Mouse (Mus musculus) thymus, adult 2 months (tissue): ENCODE measurements around the gene Eno1.

ENCODE experiments used
- CTCF ChIP-seq: fragments of 200-500 bp; IDR thresholded peaks from 2 replicates; pipeline ENCODE4 v1.5.1; 2012; ENCODE audit warnings: mild to moderate bottlenecking, control low read depth, low read length, moderate library complexity, borderline replicate concordance; ENCODE audit not compliant: control insufficient read depth, poor library complexity, insufficient read depth; ENCODE audit errors: extremely low read depth
- POLR2A ChIP-seq: fragments of 200-500 bp; IDR thresholded peaks from 2 replicates; pipeline ENCODE4 v1.6.1; 2012; ENCODE audit warnings: mild to moderate bottlenecking, low read length, control low read depth, moderate library complexity; ENCODE audit not compliant: control insufficient read depth, poor library complexity, insufficient read depth; ENCODE audit errors: extremely low read depth

GRCm38 (mm10) chr4:150209751-150210150 lies 26.8 kb upstream of the Eno1 start:
- no peak for TF ChIP-seq POLR2A
- TF ChIP-seq CTCF: no peak
